Mouse (Mus musculus): ENCODE results near the gene Tmem121. TPM values are rescaled to one million over a fixed set of nuclear protein-coding genes. Genes with fewer than 3 reads are reported as not detected.
"Not testable (repeated sequence)": the region's sequence is repeated elsewhere in the genome, so short reads cannot be mapped to it uniquely, and the experiment has no call there.

Gene Tmem121
- polyA plus RNA-seq, 1 experiment, result not detected

GRCm38 (mm10) chr12:113188349-113189055 lies 2.8 kb downstream of the Tmem121 start:
- Histone ChIP-seq H3K27ac (replicated peaks; ENCODE audit: low read depth, low read length) (no peak overlapping the region), H3K4me3 (ENCODE audit: insufficient read depth, low read depth, low read length) (no peak overlapping the region), H3K4me1 (ENCODE audit: control insufficient read depth, insufficient read depth, insufficient read length, low read length) (peaks cover 4% of the 10 kb centered on the region; the same call in 1 of the 2 replicates)

- Histone ChIP-seq H3K27ac (replicated peaks; ENCODE audit: low read depth, low read length) (no peak overlapping the region), H3K4me1 (ENCODE audit: control insufficient read depth, insufficient read depth, insufficient read length, low read length) (no peaks in the 10 kb centered on the region), H3K4me3 (ENCODE audit: insufficient read depth, low read depth, low read length) (no peak overlapping the region)
These were observed 7.7 kb downstream of the Tmem121 start for GRCm38 (mm10) chr12:113193423-113193822.

GRCm38 (mm10) chr12:113199132-113199531 lies 13.4 kb downstream of the Tmem121 start:
- H3K27ac ChIP-seq (replicated peaks; ENCODE audit: low read depth, low read length); H3K4me3 ChIP-seq (ENCODE audit: insufficient read depth, low read depth, low read length); H3K4me1 ChIP-seq (ENCODE audit: control insufficient read depth, insufficient read depth, insufficient read length, low read length): not testable (repeated sequence)

- Histone ChIP-seq H3K4me3 (ENCODE audit: insufficient read depth, low read depth, low read length) (no peak overlapping the region), H3K4me1 (ENCODE audit: control insufficient read depth, insufficient read depth, insufficient read length, low read length) (no peaks in the 10 kb centered on the region), H3K27ac (replicated peaks; ENCODE audit: low read depth, low read length) (no peak overlapping the region)
These were observed 15.6 kb downstream of the Tmem121 start for GRCm38 (mm10) chr12:113201301-113201700.

GRCm38 (mm10) chr12:113202008-113202407 lies 16.3 kb downstream of the Tmem121 start:
- H3K27ac ChIP-seq (replicated peaks; ENCODE audit: low read depth, low read length), result no peak overlapping the region
- no peaks in the 10 kb centered on the region for H3K4me1 ChIP-seq (ENCODE audit: control insufficient read depth, insufficient read depth, insufficient read length, low read length)
- no peak overlapping the region for H3K4me3 ChIP-seq (ENCODE audit: insufficient read depth, low read depth, low read length)

GRCm38 (mm10) chr12:113203522-113203921 lies 17.8 kb downstream of the Tmem121 start:
- no peak overlapping the region for H3K27ac ChIP-seq (replicated peaks; ENCODE audit: low read depth, low read length)
- H3K4me3 ChIP-seq (ENCODE audit: insufficient read depth, low read depth, low read length), result no peak overlapping the region
- H3K4me1 ChIP-seq (ENCODE audit: control insufficient read depth, insufficient read depth, insufficient read length, low read length), result no peaks in the 10 kb centered on the region

GRCm38 (mm10) chr12:113205251-113205942 lies 19.7 kb downstream of the Tmem121 start:
- Histone ChIP-seq H3K4me1 (ENCODE audit: control insufficient read depth, insufficient read depth, insufficient read length, low read length) (no peaks in the 10 kb centered on the region), H3K4me3 (ENCODE audit: insufficient read depth, low read depth, low read length) (no peak overlapping the region), H3K27ac (replicated peaks; ENCODE audit: low read depth, low read length) (no peak overlapping the region)

GRCm38 (mm10) chr12:113207737-113208136 lies 22.0 kb downstream of the Tmem121 start:
- Histone ChIP-seq H3K4me3 (ENCODE audit: insufficient read depth, low read depth, low read length) (no peak overlapping the region), H3K27ac (replicated peaks; ENCODE audit: low read depth, low read length) (no peak overlapping the region), H3K4me1 (ENCODE audit: control insufficient read depth, insufficient read depth, insufficient read length, low read length) (no peaks in the 10 kb centered on the region)

- Histone ChIP-seq H3K27ac (replicated peaks; ENCODE audit: low read depth, low read length) (no peak overlapping the region), H3K4me3 (ENCODE audit: insufficient read depth, low read depth, low read length) (no peak overlapping the region), H3K4me1 (ENCODE audit: control insufficient read depth, insufficient read depth, insufficient read length, low read length) (no peaks in the 10 kb centered on the region)
These were observed 25.1 kb downstream of the Tmem121 start for GRCm38 (mm10) chr12:113210586-113211378.

- Histone ChIP-seq H3K4me3 (ENCODE audit: insufficient read depth, low read depth, low read length) (no peak overlapping the region), H3K4me1 (ENCODE audit: control insufficient read depth, insufficient read depth, insufficient read length, low read length) (no peaks in the 10 kb centered on the region), H3K27ac (replicated peaks; ENCODE audit: low read depth, low read length) (no peak overlapping the region)
These were observed 26.0 kb downstream of the Tmem121 start for GRCm38 (mm10) chr12:113211772-113212171.

GRCm38 (mm10) chr12:113212326-113212924 lies 26.7 kb downstream of the Tmem121 start:
- H3K4me1 ChIP-seq (ENCODE audit: control insufficient read depth, insufficient read depth, insufficient read length, low read length), result no peaks in the 10 kb centered on the region
- no peak overlapping the region for H3K4me3 ChIP-seq (ENCODE audit: insufficient read depth, low read depth, low read length)
- H3K27ac ChIP-seq (replicated peaks; ENCODE audit: low read depth, low read length), result no peak overlapping the region

- Histone ChIP-seq H3K4me3 (ENCODE audit: insufficient read depth, low read depth, low read length) (no peak overlapping the region), H3K27ac (replicated peaks; ENCODE audit: low read depth, low read length) (no peak overlapping the region), H3K4me1 (ENCODE audit: control insufficient read depth, insufficient read depth, insufficient read length, low read length) (no peaks in the 10 kb centered on the region)
These were observed 27.5 kb downstream of the Tmem121 start for GRCm38 (mm10) chr12:113213226-113213625.

GRCm38 (mm10) chr12:113214072-113214808 lies 28.5 kb downstream of the Tmem121 start:
- Histone ChIP-seq H3K4me1 (ENCODE audit: control insufficient read depth, insufficient read depth, insufficient read length, low read length) (no peaks in the 10 kb centered on the region), H3K27ac (replicated peaks; ENCODE audit: low read depth, low read length) (no peak overlapping the region), H3K4me3 (ENCODE audit: insufficient read depth, low read depth, low read length) (no peak overlapping the region)

- H3K4me1 ChIP-seq (ENCODE audit: control insufficient read depth, insufficient read depth, insufficient read length, low read length), result no peaks in the 10 kb centered on the region
- H3K27ac ChIP-seq (replicated peaks; ENCODE audit: low read depth, low read length), result no peak overlapping the region
- no peak overlapping the region for H3K4me3 ChIP-seq (ENCODE audit: insufficient read depth, low read depth, low read length)
These were observed 29.4 kb downstream of the Tmem121 start for GRCm38 (mm10) chr12:113214972-113215666.
